Mouse (Mus musculus) hindbrain, postnatal 0 days (tissue): ENCODE results near the gene Wdr76. TPM values are rescaled to one million over a fixed set of nuclear protein-coding genes. Genes with fewer than 3 reads are reported as not detected.
"Not testable (repeated sequence)": the region's sequence is repeated elsewhere in the genome, so short reads cannot be mapped to it uniquely, and the experiment has no call there.

ENCODE experiments used
- ATAC-seq: fragments of 200-750 bp; cut with Nextera tagmentation; 2 replicates; pipeline ENCODE4 v1.8.0; 2017; ENCODE audit warnings: mild to moderate bottlenecking, moderate TSS enrichment, moderate library complexity
- DNase-seq: peaks from one replicate; pipeline ENCODE4 v3.0.0-alpha.2; 2015; ENCODE audit warnings: low spot score
- H3K27ac ChIP-seq: fragments of 300-500 bp; sonication (generic); 2 replicates; pipeline ENCODE4 v1.5.1; 2014; ENCODE audit warnings: mild to moderate bottlenecking
- H3K27me3 ChIP-seq: fragments of 300-500 bp; sonication (generic); 2 replicates; pipeline ENCODE4 v1.6.1; 2014; ENCODE audit warnings: low read length, mixed read lengths; ENCODE audit not compliant: insufficient read depth
- H3K36me3 ChIP-seq: fragments of 300-500 bp; sonication (generic); 2 replicates; pipeline ENCODE4 v1.6.1; 2014; ENCODE audit warnings: low read length, mixed read lengths; ENCODE audit not compliant: insufficient read depth
- H3K4me1 ChIP-seq: fragments of 300-500 bp; sonication (generic); 2 replicates; pipeline ENCODE4 v1.6.1; 2014; ENCODE audit warnings: antibody characterized with exemption, low read length, mixed read lengths; ENCODE audit not compliant: insufficient read depth
- H3K4me2 ChIP-seq: fragments of 300-500 bp; sonication (generic); 2 replicates; pipeline ENCODE4 v1.6.1; 2014; ENCODE audit warnings: low read depth, mild to moderate bottlenecking, low read length, moderate library complexity, mixed read lengths
- H3K4me3 ChIP-seq: fragments of 300-500 bp; sonication (generic); 2 replicates; pipeline ENCODE4 v1.5.1; 2014; ENCODE audit warnings: low read length
- H3K9ac ChIP-seq: fragments of 300-500 bp; sonication (generic); replicated peaks from 2 replicates; pipeline ENCODE4 v1.6.1; 2014; ENCODE audit warnings: mild to moderate bottlenecking, low read length, moderate library complexity, mixed read lengths
- H3K9me3 ChIP-seq: fragments of 300-500 bp; sonication (generic); 2 replicates; pipeline ENCODE4 v1.6.1; 2016; ENCODE audit warnings: low read length, mixed read lengths
- CTCF ChIP-seq: IDR thresholded peaks from 2 replicates; pipeline ENCODE4 v1.5.1; 2016; ENCODE audit warnings: antibody characterized with exemption, control low read depth, low read depth
- WGBS: fragments of 180-500 bp; shearing (Covaris S2); extraction: QIAGEN DNeasy Blood & Tissue Kit; methylation state at CpG from one replicate; pipeline ENCODE4 v1.1.7; 2014; 5-methylcytosine and 5-hydroxymethylcytosine counted together
- polyA plus RNA-seq: library from polyadenylated mRNA; unstranded; fragments of >200 nt; fragmentation: Nextera tagmentation; extraction: Ambion mirVana; gene quantifications from 2 replicates; pipeline ENCODE4 v1.2.1, GENCODE M21; 2015
- total RNA-seq: library from RNA; depleted of rRNA; stranded (reverse); fragments of >200 nt; gene quantifications from 2 replicates; pipeline ENCODE4 v1.2.3, GENCODE M21; 2014

The Wdr76 gene
- total and polyA plus RNA-seq, 2 experiments from 2014 or later, result 2.4 to 5.3 TPM

DNA sequence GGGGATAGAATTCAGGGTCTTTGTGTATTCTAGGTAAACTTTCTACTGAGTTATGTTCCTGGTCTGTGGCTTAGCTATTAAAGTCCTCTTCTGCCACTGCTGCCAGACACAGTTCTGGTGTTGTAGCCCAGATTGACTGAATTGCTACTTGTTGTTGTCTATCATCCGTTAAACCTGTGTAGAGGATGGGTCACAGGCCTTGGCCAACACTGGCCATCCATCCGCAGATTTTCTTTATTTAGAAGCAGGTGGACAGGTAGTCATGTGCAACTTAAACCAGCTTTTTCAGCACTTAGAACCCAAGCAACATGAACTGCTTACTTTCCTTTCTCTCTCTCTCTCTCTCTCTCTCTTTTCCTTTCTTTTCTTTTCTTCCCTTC is 1.4 kb downstream of the Wdr76 start:
- H3K9ac ChIP-seq, result no peak overlapping the region; the same call in 1 of the 2 replicates
- no peak for DNase-seq
- 84% methylated on average over 2 of the region's 2 CpGs for WGBS
- no peak overlapping the region for H3K27ac ChIP-seq
- H3K27me3 ChIP-seq, result no peaks in the 10 kb centered on the region
- H3K9me3 ChIP-seq, result no peaks in the 10 kb centered on the region
- no peak for TF ChIP-seq CTCF
- H3K4me2 ChIP-seq, result peak overlapping the region; percentile 63; the same call in 1 of the 2 replicates
- no peaks in the 10 kb centered on the region for H3K4me1 ChIP-seq
- peak overlapping the region; percentile 53; the same call in 1 of the 2 replicates for H3K4me3 ChIP-seq
- ATAC-seq, result no peak
- no peaks in the 10 kb centered on the region for H3K36me3 ChIP-seq

- Histone ChIP-seq H3K4me3 (peak overlapping the region; percentile 36), H3K27me3 (no peaks in the 10 kb centered on the region), H3K9ac (peak overlapping the region; percentile 30; the same call in 1 of the 2 replicates), H3K36me3 (no peaks in the 10 kb centered on the region), H3K27ac (no peak overlapping the region), H3K4me2 (peak overlapping the region; percentile 54), H3K4me1 (no peaks in the 10 kb centered on the region), H3K9me3 (no peaks in the 10 kb centered on the region)
- TF ChIP-seq CTCF, result no peak
- ATAC-seq (0 out of 2 replicates have a peak, but pooled peaks have one; percentile 62), DNase-seq (peak; percentile 61)
- WGBS, result 25% methylated on average over 16 of the region's 16 CpGs
These were observed 3.1 kb downstream of the Wdr76 start for GRCm38 (mm10) chr2:121509584-121509983.

- Histone ChIP-seq H3K27me3 (no peaks in the 10 kb centered on the region), H3K27ac (no peak overlapping the region), H3K36me3 (no peaks in the 10 kb centered on the region), H3K9ac (no peak overlapping the region), H3K9me3 (no peaks in the 10 kb centered on the region), H3K4me2 (no peak overlapping the region), H3K4me1 (no peaks in the 10 kb centered on the region), H3K4me3 (no peak overlapping the region)
- DNase-seq, result no peak
- 92% methylated on average over 8 of the region's 8 CpGs for WGBS
- ATAC-seq, result no peak
- TF ChIP-seq CTCF, result no peak
These were observed 4.9 kb downstream of the Wdr76 start for GRCm38 (mm10) chr2:121511401-121511800.

- H3K27ac ChIP-seq, H3K4me1 ChIP-seq, H3K36me3 ChIP-seq, H3K4me3 ChIP-seq, H3K9me3 ChIP-seq, ATAC-seq, DNase-seq, H3K4me2 ChIP-seq, H3K27me3 ChIP-seq, H3K9ac ChIP-seq: not testable (repeated sequence)
- 94% methylated on average over 4 of the region's 5 CpGs for WGBS
These were observed 6.7 kb downstream of the Wdr76 start for GRCm38 (mm10) chr2:121512991-121513765.

- ATAC-seq, result no peak
- no peak overlapping the region for H3K4me3 ChIP-seq
- WGBS, result 96% methylated on average over 4 of the region's 4 CpGs
These were observed 7.7 kb downstream of the Wdr76 start for GRCm38 (mm10) chr2:121514211-121514610.

DNA sequence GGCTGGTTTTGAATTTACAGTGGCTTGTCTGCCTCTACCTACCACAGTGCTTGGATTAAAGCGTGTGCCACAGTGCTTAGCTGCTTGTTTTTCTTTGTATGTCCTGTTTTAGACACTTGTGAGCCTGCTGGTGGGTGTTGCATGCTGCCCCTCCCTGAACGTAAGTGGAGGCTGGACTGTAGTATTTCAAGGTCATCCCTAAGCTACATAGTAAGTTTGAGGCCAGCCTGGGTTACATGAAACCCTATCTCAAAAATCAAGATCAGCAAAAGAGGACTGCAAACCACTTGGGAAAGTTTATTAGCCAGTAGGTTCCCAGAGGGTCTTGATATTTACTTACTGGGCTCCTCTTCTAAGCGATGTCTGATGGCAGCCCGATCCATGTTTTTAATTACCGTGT is 11.6 kb downstream of the Wdr76 start:
- 96% methylated on average over 5 of the region's 5 CpGs for WGBS
- Histone ChIP-seq H3K4me3 (no peak overlapping the region), H3K9ac (no peak overlapping the region), H3K27me3 (no peaks in the 10 kb centered on the region), H3K36me3 (no peaks in the 10 kb centered on the region), H3K4me2 (no peak overlapping the region), H3K27ac (no peak overlapping the region), H3K4me1 (no peaks in the 10 kb centered on the region), H3K9me3 (no peaks in the 10 kb centered on the region)
- ATAC-seq, result no peak
- DNase-seq, result no peak
- TF ChIP-seq CTCF, result no peak

More at GRCm38 (mm10) chr2:121514211-121514610, 7.7 kb downstream of the Wdr76 start:
- H3K9me3 ChIP-seq, result no peaks in the 10 kb centered on the region
- no peak overlapping the region for H3K4me2 ChIP-seq
- H3K9ac ChIP-seq, result no peak overlapping the region; the same call in 1 of the 2 replicates
- no peak for TF ChIP-seq CTCF
- H3K27me3 ChIP-seq, result no peaks in the 10 kb centered on the region
- no peaks in the 10 kb centered on the region for H3K36me3 ChIP-seq
- H3K4me1 ChIP-seq, result no peaks in the 10 kb centered on the region
- DNase-seq, result no peak
- H3K27ac ChIP-seq, result no peak overlapping the region

GRCm38 (mm10) chr2:121518711-121519110 is 12.2 kb downstream of the Wdr76 start:
- not testable (repeated sequence) for H3K4me1 ChIP-seq, DNase-seq, H3K27ac ChIP-seq, H3K9me3 ChIP-seq, ATAC-seq, H3K9ac ChIP-seq, H3K4me2 ChIP-seq, H3K36me3 ChIP-seq, H3K4me3 ChIP-seq, H3K27me3 ChIP-seq
- 96% methylated on average over 4 of the region's 4 CpGs for WGBS
